Mouse (Mus musculus): ENCODE results near the gene Olfr1000. TPM values are rescaled to one million over a fixed set of nuclear protein-coding genes. Genes with fewer than 3 reads are reported as not detected.
"Not testable (repeated sequence)": the region's sequence is repeated elsewhere in the genome, so short reads cannot be mapped to it uniquely, and the experiment has no call there.

Olfr1000 gene
- not detected in 2 replicates for polyA plus RNA-seq (2014; fragmentation: Nextera tagmentation; extraction: Ambion mirVana)

- no peaks in the 10 kb centered on the region for H3K36me3 ChIP-seq (ENCODE audit: control insufficient read depth, insufficient read depth, low read length)
- H3K27ac ChIP-seq (replicated peaks; ENCODE audit: low read depth, low read length): no peak within 1 kb of the TSS
- no peaks in the 10 kb centered on the region for H3K4me1 ChIP-seq (ENCODE audit: control insufficient read depth, insufficient read depth, low read length)
- no peaks in the 10 kb centered on the region for H3K9me3 ChIP-seq (ENCODE audit: control insufficient read depth, low read length)
- DNase-seq (ENCODE audit: low spot score): no peak
- H3K27me3 ChIP-seq (ENCODE audit: control insufficient read depth, insufficient read depth, low read length): no peaks in the 10 kb centered on the region
- no peak within 1 kb of the TSS for H3K4me3 ChIP-seq (ENCODE audit: low read depth, low read length)
- WGBS: 58% methylated on average over 1 of the region's 1 CpGs
- no peak within 1 kb of the TSS for H3K9ac ChIP-seq (ENCODE audit: low read length)
- H3K4me2 ChIP-seq (ENCODE audit: low read depth, severe bottlenecking): no peak within 1 kb of the TSS
- ATAC-seq (ENCODE audit: insufficient number of reproducible peaks, low FRiP score, low TSS enrichment, low read depth): no peak
Measured at GRCm38 (mm10) chr2:85611803-85612202, at the start of gene Olfr1000. Gene Olfr1000, minus strand, starts transcription at chr2:85611903.

- Histone ChIP-seq H3K4me1 (ENCODE audit: control insufficient read depth, insufficient read depth, low read length) (no peaks in the 10 kb centered on the region), H3K36me3 (ENCODE audit: control insufficient read depth, insufficient read depth, low read length) (no peaks in the 10 kb centered on the region), H3K4me2 (ENCODE audit: low read depth, severe bottlenecking) (no peak within 1 kb of the TSS), H3K27ac (replicated peaks; ENCODE audit: low read depth, low read length) (no peak within 1 kb of the TSS), H3K27me3 (ENCODE audit: control insufficient read depth, insufficient read depth, low read length) (no peaks in the 10 kb centered on the region), H3K9ac (ENCODE audit: low read length) (no peak within 1 kb of the TSS), H3K4me3 (ENCODE audit: low read depth, low read length) (no peak within 1 kb of the TSS), H3K9me3 (ENCODE audit: control insufficient read depth, low read length) (no peaks in the 10 kb centered on the region)
- no peak for DNase-seq (ENCODE audit: low spot score)
- 94% methylated on average over 1 of the region's 1 CpGs for WGBS
- ATAC-seq (ENCODE audit: insufficient number of reproducible peaks, low FRiP score, low TSS enrichment, low read depth): no peak
Measured at GRCm38 (mm10) chr2:85650604-85651003, 38.9 kb upstream of the Olfr1000 start, which contains the start of gene Olfr1002. Gene Olfr1002, minus strand, starts transcription at chr2:85650704.

- H3K9ac ChIP-seq (ENCODE audit: low read length): not testable (repeated sequence)
Measured at GRCm38 (mm10) chr2:85588648-85589047, 23.1 kb downstream of the Olfr1000 start, which contains the start of gene Olfr998. Gene Olfr998, plus strand, starts transcription at chr2:85588948.

GRCm38 (mm10) chr2:85578915-85579314 is 32.8 kb downstream of the Olfr1000 start, which contains the start of gene Olfr996:
Gene Olfr996, plus strand, starts transcription at chr2:85579215.
- DNase-seq (ENCODE audit: low spot score): no peak
- ATAC-seq (ENCODE audit: insufficient number of reproducible peaks, low FRiP score, low TSS enrichment, low read depth): no peak
- H3K27ac ChIP-seq (replicated peaks; ENCODE audit: low read depth, low read length): no peak within 1 kb of the TSS
- no peak within 1 kb of the TSS for H3K9ac ChIP-seq (ENCODE audit: low read length)
- no peaks in the 10 kb centered on the region for H3K27me3 ChIP-seq (ENCODE audit: control insufficient read depth, insufficient read depth, low read length)
- H3K9me3 ChIP-seq (ENCODE audit: control insufficient read depth, low read length): no peaks in the 10 kb centered on the region
- no peak within 1 kb of the TSS for H3K4me3 ChIP-seq (ENCODE audit: low read depth, low read length)
- H3K4me1 ChIP-seq (ENCODE audit: control insufficient read depth, insufficient read depth, low read length): no peaks in the 10 kb centered on the region
- no peak within 1 kb of the TSS for H3K4me2 ChIP-seq (ENCODE audit: low read depth, severe bottlenecking)
- H3K36me3 ChIP-seq (ENCODE audit: control insufficient read depth, insufficient read depth, low read length): no peaks in the 10 kb centered on the region

More at GRCm38 (mm10) chr2:85588648-85589047, 23.1 kb downstream of the Olfr1000 start, which contains the start of gene Olfr998:
- not testable (repeated sequence) for H3K36me3 ChIP-seq (ENCODE audit: control insufficient read depth, insufficient read depth, low read length); H3K4me2 ChIP-seq (ENCODE audit: low read depth, severe bottlenecking); ATAC-seq (ENCODE audit: insufficient number of reproducible peaks, low FRiP score, low TSS enrichment, low read depth); H3K27ac ChIP-seq (replicated peaks; ENCODE audit: low read depth, low read length); H3K4me1 ChIP-seq (ENCODE audit: control insufficient read depth, insufficient read depth, low read length); H3K9me3 ChIP-seq (ENCODE audit: control insufficient read depth, low read length); DNase-seq (ENCODE audit: low spot score); H3K4me3 ChIP-seq (ENCODE audit: low read depth, low read length); H3K27me3 ChIP-seq (ENCODE audit: control insufficient read depth, insufficient read depth, low read length)
- WGBS: 94% methylated on average over 2 of the region's 2 CpGs

- Histone ChIP-seq H3K36me3 (ENCODE audit: control insufficient read depth, insufficient read depth, low read length) (no peaks in the 10 kb centered on the region), H3K9me3 (ENCODE audit: control insufficient read depth, low read length) (no peaks in the 10 kb centered on the region), H3K4me3 (ENCODE audit: low read depth, low read length) (no peak overlapping the region), H3K27me3 (ENCODE audit: control insufficient read depth, insufficient read depth, low read length) (no peaks in the 10 kb centered on the region), H3K4me1 (ENCODE audit: control insufficient read depth, insufficient read depth, low read length) (no peaks in the 10 kb centered on the region), H3K4me2 (ENCODE audit: low read depth, severe bottlenecking) (no peak overlapping the region), H3K27ac (replicated peaks; ENCODE audit: low read depth, low read length) (no peak overlapping the region), H3K9ac (ENCODE audit: low read length) (no peak overlapping the region)
- 22% methylated on average over 4 of the region's 4 CpGs for WGBS
- DNase-seq (ENCODE audit: low spot score): peak; percentile 24
- ATAC-seq (ENCODE audit: insufficient number of reproducible peaks, low FRiP score, low TSS enrichment, low read depth): 0 out of 2 replicates have a peak, but pooled peaks have one; percentile 35
Measured at GRCm38 (mm10) chr2:85561187-85561586, 50.5 kb downstream of the Olfr1000 start.

GRCm38 (mm10) chr2:85560226-85560625 is 51.5 kb downstream of the Olfr1000 start:
- Histone ChIP-seq H3K9me3 (ENCODE audit: control insufficient read depth, low read length) (no peaks in the 10 kb centered on the region), H3K36me3 (ENCODE audit: control insufficient read depth, insufficient read depth, low read length) (no peaks in the 10 kb centered on the region), H3K27ac (replicated peaks; ENCODE audit: low read depth, low read length) (no peak overlapping the region), H3K4me2 (ENCODE audit: low read depth, severe bottlenecking) (no peak overlapping the region), H3K27me3 (ENCODE audit: control insufficient read depth, insufficient read depth, low read length) (no peaks in the 10 kb centered on the region), H3K9ac (ENCODE audit: low read length) (no peak overlapping the region), H3K4me3 (ENCODE audit: low read depth, low read length) (no peak overlapping the region), H3K4me1 (ENCODE audit: control insufficient read depth, insufficient read depth, low read length) (no peaks in the 10 kb centered on the region)
- ATAC-seq (ENCODE audit: insufficient number of reproducible peaks, low FRiP score, low TSS enrichment, low read depth) (no peak), DNase-seq (ENCODE audit: low spot score) (no peak)
- WGBS: 65% methylated on average over 4 of the region's 4 CpGs

Other genes starting within 250 kb of the Olfr1000 start
- not detected in 2 replicates for gene Olfr988, start 248.7 kb downstream of the Olfr1000 start, polyA plus RNA-seq (2014; fragmentation: Nextera tagmentation; extraction: Ambion mirVana)
- gene Olfr992, start 202.4 kb downstream of the Olfr1000 start, polyA plus RNA-seq (2014; fragmentation: Nextera tagmentation; extraction: Ambion mirVana): not detected in 2 replicates
- gene Olfr993, start 197.0 kb downstream of the Olfr1000 start, polyA plus RNA-seq (2014; fragmentation: Nextera tagmentation; extraction: Ambion mirVana): not detected in 2 replicates
- not detected in 2 replicates for gene Olfr994, start 175.5 kb downstream of the Olfr1000 start, polyA plus RNA-seq (2014; fragmentation: Nextera tagmentation; extraction: Ambion mirVana)
- gene Olfr995, start 168.3 kb downstream of the Olfr1000 start, polyA plus RNA-seq (2014; fragmentation: Nextera tagmentation; extraction: Ambion mirVana): not detected in 2 replicates
- gene 4833423E24Rik, start 92.9 kb downstream of the Olfr1000 start, polyA plus RNA-seq (2014; fragmentation: Nextera tagmentation; extraction: Ambion mirVana): not detected in 2 replicates
- not detected in 2 replicates for gene Olfr996, start 32.7 kb downstream of the Olfr1000 start, polyA plus RNA-seq (2014; fragmentation: Nextera tagmentation; extraction: Ambion mirVana)
- not detected in 2 replicates for gene Olfr998, start 23.0 kb downstream of the Olfr1000 start, polyA plus RNA-seq (2014; fragmentation: Nextera tagmentation; extraction: Ambion mirVana)
- gene Olfr1002, start 38.8 kb upstream of the Olfr1000 start, polyA plus RNA-seq (2014; fragmentation: Nextera tagmentation; extraction: Ambion mirVana): not detected in 2 replicates
- gene Olfr154, start 52.6 kb upstream of the Olfr1000 start, polyA plus RNA-seq (2014; fragmentation: Nextera tagmentation; extraction: Ambion mirVana): not detected in 2 replicates
- not detected in 2 replicates for gene Olfr1006, start 66.9 kb upstream of the Olfr1000 start, polyA plus RNA-seq (2014; fragmentation: Nextera tagmentation; extraction: Ambion mirVana)
- not detected in 2 replicates for gene Olfr1008, start 77.5 kb upstream of the Olfr1000 start, polyA plus RNA-seq (2014; fragmentation: Nextera tagmentation; extraction: Ambion mirVana)
- gene Olfr1009, start 103.5 kb upstream of the Olfr1000 start, polyA plus RNA-seq (2014; fragmentation: Nextera tagmentation; extraction: Ambion mirVana): not detected in 2 replicates
- not detected in 2 replicates for gene Olfr1012, start 150.9 kb upstream of the Olfr1000 start, polyA plus RNA-seq (2014; fragmentation: Nextera tagmentation; extraction: Ambion mirVana)
- not detected in 2 replicates for gene Olfr1013, start 155.2 kb upstream of the Olfr1000 start, polyA plus RNA-seq (2014; fragmentation: Nextera tagmentation; extraction: Ambion mirVana)
- not detected in 2 replicates for gene Olfr1014, start 160.8 kb upstream of the Olfr1000 start, polyA plus RNA-seq (2014; fragmentation: Nextera tagmentation; extraction: Ambion mirVana)
- gene Olfr1015, start 170.1 kb upstream of the Olfr1000 start, polyA plus RNA-seq (2014; fragmentation: Nextera tagmentation; extraction: Ambion mirVana): not detected in 2 replicates
- gene Olfr1016, start 190.6 kb upstream of the Olfr1000 start, polyA plus RNA-seq (2014; fragmentation: Nextera tagmentation; extraction: Ambion mirVana): not detected in 2 replicates
- not detected in 2 replicates for gene Olfr1018, start 206.6 kb upstream of the Olfr1000 start, polyA plus RNA-seq (2014; fragmentation: Nextera tagmentation; extraction: Ambion mirVana)
- gene Olfr1019, start 233.6 kb upstream of the Olfr1000 start, polyA plus RNA-seq (2014; fragmentation: Nextera tagmentation; extraction: Ambion mirVana): not detected in 2 replicates
- gene Olfr1020, start 235.1 kb upstream of the Olfr1000 start, polyA plus RNA-seq (2014; fragmentation: Nextera tagmentation; extraction: Ambion mirVana): not detected in 2 replicates